Mouse (Mus musculus) cerebellum, adult 11-12 months (tissue): ENCODE data around the gene Hlf.
A peak's percentile ranks its signal among the peaks of the same experiment; 100 is the strongest.

Experiments used
- DNase-seq: peaks from one replicate; pipeline ENCODE4 v3.0.0; 2022

Gene Hlf

DNA sequence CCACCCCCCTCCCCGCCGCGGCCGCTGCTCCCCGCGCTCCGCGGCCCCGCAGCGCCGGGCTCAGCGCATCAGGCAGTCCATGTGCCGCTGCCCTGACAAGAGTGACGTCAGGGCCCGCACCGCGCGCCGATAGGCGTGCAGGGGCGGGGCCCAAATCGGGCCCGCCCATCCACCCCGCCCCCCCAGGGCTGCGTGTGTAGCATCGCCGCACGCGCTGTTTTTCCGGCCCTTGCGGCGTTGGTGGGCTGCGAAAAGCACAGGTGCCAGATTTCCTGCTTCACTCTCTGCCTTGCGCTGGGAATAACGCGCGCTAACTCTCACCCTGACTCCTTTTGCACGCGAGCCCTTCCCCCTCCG, at the start of gene Hlf:
TSS of gene Hlf (minus strand) at position 79 of the 357 bp plus-strand sequence.
- peak; percentile 96 for DNase-seq

DNA sequence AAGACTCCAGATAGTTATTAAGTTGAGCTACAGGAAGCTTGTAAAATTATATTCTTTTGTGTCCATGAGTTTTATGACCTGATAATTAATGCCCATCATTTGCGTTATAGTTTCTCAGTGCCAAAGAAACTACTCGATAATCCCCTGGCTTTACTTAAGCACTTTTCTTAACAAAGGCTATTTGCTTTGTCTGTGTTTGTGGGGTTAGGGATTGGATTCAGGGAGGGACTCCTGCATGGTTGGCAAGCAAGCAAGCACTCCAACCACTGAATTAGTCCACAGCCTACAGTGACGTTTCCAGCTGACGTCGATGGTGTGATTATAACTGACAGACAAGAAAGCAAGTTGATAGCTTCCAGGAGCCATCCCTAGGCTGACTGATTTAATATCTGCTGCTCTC, 48.1 kb upstream of the Hlf start:
- DNase-seq: no peak

GRCm38 (mm10) chr11:90425207-90425525, 34.5 kb upstream of the Hlf start:
- no peak for DNase-seq

DNA sequence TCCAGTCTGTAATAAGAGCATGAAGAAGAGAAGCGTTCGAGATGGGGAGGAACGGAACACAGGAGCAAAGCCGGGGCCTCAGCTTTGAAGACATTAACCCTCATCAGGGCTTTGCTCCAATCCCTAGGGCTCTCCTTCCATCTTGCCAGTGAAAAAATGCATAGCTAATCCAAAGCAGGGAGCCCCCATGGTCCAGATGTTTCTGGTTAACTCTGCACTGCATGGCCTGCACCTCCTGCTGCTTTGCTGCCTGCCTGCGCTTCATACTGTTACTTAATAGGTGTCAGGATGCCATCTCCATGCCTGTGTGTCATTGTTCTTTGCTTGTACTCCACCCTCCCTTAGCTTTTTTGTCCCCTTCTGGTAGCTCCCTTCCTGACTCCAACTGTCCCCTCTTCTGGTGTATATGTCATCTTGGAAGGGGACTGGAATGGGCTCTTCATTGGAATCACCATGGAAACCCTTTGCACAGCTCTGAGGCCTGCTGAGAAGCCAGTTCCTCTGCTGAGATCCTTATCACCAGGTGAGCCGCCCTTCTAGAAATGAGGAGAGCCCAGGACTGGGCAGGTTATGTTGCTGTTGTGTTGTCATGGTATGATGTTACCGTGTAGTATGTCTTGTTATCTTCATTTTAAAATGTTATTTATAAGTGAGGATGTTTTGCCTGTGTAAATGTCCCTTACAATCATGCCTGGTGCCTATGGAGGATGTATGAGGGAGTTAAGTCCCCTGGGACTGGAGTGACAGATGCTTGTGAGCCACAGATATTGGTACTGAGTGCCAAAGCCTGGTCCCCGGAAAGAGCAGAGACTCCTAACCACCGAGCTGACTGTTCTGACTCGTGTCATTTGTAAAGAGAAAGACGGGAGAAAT, 33.9 kb upstream of the Hlf start:
- no peak for DNase-seq

DNA sequence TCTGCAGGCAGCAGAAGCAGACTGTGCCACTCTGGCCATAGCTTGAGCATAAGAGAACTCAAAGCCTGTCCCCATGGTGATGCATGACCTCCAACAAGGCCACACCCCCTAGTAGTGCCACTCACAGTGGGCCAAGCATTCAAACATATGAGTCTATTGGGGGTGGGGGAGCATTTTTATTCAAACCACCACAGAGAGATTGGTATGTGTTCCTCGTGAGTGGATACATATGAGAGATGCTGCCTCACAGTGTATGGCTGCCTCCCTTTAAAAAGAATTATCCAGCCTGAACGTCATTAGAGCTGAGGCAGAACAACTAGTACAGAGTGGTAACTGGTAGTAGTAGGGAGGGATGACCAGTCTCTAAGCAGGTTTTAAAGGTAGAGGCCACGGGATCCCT, 33.2 kb upstream of the Hlf start:
- DNase-seq: no peak

GRCm38 (mm10) chr11:90419706-90420105, 29.0 kb upstream of the Hlf start:
- no peak for DNase-seq

GRCm38 (mm10) chr11:90417921-90418320, 27.2 kb upstream of the Hlf start:
- peak; percentile 99 for DNase-seq

- peak; percentile 40 for DNase-seq
Measured at GRCm38 (mm10) chr11:90417011-90417410, 26.3 kb upstream of the Hlf start.

DNA sequence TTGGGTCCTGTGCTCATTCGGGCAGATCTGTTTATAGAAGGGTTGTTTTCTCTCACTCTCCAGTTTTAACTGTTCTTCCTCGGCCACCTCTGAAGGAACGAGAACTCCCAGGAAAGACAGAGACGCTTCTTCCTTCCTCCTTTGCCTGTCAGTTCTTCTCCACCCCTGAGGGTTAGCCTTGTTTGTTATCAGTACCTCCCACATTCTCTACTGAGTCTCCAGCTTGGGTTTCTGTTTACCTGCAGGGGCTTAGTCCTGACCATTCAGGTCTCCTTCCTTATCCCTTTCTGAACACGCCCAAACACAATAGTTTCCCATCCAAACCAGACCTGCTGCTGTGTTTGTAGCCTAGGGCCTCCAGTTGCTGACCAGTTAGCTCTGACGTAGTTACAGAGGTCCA, 8.2 kb upstream of the Hlf start:
- no peak for DNase-seq

DNA sequence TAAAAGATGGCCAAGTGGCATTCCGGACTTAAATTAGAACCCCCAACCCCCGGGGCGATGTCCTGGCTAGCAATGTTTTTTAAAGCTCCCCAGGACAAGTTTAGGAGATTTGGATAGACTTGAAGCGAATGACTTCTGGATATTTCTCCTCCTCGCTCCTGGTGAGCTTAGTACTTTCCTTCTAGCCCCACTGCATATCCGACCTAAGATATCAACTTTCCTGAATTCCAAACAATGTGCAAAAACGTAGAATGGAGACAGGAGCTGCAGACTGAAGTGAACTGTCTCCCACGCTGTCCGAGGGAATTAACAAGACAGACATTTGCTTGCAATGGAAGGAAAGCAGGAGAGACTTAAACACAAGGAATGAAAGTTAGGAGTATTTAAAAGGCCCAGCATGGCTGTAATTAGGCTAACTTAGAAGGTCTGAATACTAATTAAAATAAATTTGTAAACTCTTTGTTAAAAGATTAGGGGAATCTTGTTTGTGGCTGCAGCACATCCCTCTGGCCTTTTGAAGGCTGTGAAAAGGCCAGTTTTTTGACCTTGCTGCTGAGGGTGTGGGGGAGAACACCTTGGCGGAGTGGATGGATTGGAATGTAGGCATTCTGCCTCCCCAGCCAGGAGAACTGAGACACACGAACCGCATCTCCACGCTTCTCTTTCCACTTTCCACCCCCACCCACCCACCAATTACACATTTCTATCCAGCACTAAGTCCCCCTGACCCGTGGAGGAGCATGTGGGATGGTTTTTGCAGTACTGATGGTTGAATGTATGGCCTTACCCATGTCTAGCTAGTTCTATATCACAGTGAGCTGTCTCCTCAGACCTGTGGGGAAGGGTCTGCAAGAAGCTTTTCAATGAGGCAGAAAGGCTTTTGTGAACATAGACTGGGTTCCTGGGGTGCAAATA, 833 bp upstream of the Hlf start:
- DNase-seq: no peak

GRCm38 (mm10) chr11:90389902-90390816, 536 bp downstream of the Hlf start:
- peak; percentile 53 for DNase-seq

GRCm38 (mm10) chr11:90389174-90389901, 1.4 kb downstream of the Hlf start:
- peak; percentile 69 for DNase-seq

DNA sequence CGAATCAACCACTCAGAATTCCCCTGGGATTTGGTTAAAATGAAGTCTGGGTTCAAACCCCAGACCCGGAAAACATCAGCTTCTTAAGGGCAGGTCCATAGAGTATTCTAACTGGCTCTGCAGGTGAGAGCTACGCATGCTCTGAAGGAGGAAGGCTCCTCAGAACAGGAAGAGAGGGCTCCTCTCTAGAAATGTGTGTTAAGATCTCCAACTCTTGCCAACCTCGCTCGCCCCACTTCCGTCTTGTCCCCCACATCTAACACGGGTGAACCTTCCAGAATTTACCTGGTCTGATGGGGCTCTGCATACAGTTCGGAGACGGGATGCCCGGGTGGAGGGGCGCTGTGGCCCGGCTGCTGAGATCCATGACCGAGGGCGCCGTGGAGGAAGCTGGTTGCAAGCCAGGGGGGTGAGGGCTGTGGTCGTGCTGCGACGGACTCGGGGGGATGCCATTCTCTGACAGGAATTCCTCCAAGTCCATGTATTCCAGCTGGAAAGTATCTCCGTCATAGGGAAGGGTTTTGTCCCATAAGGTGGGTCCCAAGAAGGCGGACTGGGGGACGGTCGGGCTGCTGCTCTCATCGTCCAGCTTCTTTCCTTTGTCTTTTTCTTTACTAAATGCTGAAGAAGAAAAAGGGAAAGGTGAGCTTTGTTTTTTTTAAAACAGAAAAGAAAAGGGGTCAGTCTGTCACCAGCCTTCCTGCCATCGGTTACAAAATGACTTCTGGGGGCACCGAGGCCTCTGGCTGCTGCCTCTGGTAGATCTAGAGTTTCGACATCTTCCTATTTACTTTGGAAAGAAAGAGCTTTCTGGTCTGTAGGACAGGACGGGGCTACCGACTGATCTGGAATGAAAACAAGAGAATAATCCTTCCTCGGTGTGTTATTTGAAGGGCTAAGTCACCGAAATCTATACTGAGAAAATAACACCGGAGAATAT, 2.9 kb downstream of the Hlf start:
- DNase-seq: no peak

GRCm38 (mm10) chr11:90382005-90382611, 8.6 kb downstream of the Hlf start:
- DNase-seq: peak; percentile 95

- no peak for DNase-seq
Measured at GRCm38 (mm10) chr11:90381113-90381512, 9.6 kb downstream of the Hlf start.

- no peak for DNase-seq
Measured at GRCm38 (mm10) chr11:90380131-90380685, 10.5 kb downstream of the Hlf start.

DNA sequence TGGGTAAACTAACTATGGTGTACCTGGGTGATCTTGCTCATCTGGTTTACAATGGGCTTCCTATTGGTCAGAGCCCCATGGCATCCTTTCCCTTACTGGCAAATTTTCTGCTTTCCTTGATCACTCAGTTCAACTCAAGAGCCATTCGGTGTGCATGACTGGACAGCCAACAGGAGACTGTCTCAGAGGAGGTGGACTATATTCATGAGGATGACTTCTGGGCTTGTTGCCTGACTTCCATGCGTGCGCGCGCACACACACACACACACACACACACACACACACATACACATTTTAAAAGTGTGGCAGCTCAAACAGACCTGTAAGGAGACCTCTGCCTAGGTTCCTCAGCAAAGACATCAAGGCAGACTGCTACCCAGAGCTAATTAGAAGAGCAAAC, 12.7 kb downstream of the Hlf start:
- DNase-seq: no peak

DNA sequence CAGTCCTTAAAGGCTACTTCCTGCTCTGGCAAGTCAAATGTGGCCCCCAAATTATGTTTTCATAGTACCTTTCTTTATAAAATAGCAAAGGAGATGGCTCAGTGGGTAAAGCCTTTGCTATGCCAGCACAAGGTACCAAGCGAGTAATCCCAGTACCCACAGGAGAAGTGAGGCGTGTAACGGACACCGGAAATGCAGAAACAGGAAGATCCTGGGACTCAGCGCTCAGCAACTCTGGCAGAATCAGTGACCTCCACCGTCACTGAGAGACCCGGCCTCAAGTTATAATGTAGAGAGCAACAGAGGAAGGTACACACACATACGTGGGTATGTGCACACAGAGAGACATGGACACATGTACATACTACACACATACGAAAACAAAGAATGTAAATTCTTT, 14.3 kb downstream of the Hlf start:
- no peak for DNase-seq

DNA sequence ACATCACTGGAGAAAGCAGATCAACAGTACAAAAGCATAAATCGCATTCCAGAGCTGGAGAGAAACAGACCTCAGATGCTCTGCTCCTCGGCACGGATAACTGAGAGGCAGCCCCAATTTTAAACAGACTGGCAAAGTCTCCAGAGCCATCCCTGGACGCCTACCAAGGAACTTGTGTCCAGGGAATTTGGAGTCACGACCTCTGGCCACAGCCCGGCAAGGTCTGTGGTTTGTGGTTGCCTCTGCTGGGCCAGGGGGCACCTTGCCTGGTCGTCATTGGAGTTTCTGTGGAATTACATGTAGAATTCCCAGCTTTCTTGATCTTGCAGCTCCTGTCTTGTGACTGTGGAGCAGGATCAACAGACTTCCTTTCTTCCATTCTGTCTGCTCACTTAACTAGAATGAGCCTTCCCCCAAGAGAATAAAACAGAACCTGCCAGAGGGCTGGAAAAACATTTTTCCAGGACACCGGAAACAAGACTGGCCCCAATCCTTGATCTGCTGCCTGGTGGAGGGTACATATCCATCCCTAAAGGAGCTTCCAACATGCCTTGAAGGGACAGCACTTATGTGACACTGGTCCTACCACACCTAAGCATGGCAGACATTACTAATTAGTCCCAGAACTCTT, 19.1 kb downstream of the Hlf start:
- no peak for DNase-seq

DNA sequence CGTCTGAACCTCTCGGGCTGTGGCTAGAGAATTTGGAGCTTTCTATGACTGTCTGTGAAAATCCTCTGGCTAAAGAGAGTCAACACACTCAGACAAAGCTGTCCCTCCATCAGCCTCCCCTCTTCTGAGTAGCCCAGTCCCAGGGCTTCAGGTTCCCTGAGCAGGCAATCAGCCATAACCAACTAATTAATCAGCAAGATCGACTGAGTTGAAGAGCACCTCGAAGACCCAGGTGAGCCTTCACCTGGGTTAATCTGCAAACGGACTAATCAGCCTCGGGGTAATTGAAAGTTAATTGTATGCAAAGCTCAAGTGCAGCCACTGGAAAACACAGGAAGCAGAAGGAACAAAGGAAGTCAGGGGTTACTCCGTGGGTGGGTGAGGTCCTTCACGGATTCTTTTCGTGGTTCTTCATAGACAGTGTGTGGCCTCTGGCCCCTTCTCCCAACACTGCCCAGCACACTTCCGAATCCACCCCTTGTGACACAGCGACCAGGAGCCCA, 19.9 kb downstream of the Hlf start:
- no peak for DNase-seq
